12 mouse cellular contexts compared by ENCODE assay signal in genomic region chr3:121369517-121369916, GRCm38 (mm10). TPM values are rescaled to one million over a fixed set of nuclear protein-coding genes. Genes with fewer than 3 reads are reported as not detected.
DNase-seq lines count a peak whose midpoint lies in the region; ATAC-seq and TF ChIP-seq lines count a peak whose summit lies in the region.
"Had no signal": no experiment of that assay in that cellular context is flagged by ENCODE, and none has a peak within 500 bp of the region (broad histone marks: within the 10 kb centered on the region; RNA-seq: fewer than 3 reads in every experiment).

No protein-coding gene starts in this region.

- no peaks in the 10 kb centered on the region for H3K27me3 ChIP-seq in kidney, adult 2 months (replicated peaks; ENCODE audit: control insufficient read depth, insufficient read depth, low read length)
- no peaks in the 10 kb centered on the region for H3K27me3 ChIP-seq in liver, embryonic 14.5 days (ENCODE audit: control insufficient read depth, insufficient read depth, low read length)
- no peaks in the 10 kb centered on the region for H3K27me3 ChIP-seq in splenic B cell, adult 2 months (ENCODE audit: control insufficient read depth, insufficient read depth, low read length, poor library complexity, severe bottlenecking)
- H3K27me3 ChIP-seq in midbrain, embryonic 16.5 days (ENCODE audit: control insufficient read depth, insufficient read depth, low read depth, low read length) = no peaks in the 10 kb centered on the region
- H3K27me3 ChIP-seq: forebrain, embryonic 15.5 days had no signal

- no peaks in the 10 kb centered on the region for H3K4me1 ChIP-seq in kidney, adult 2 months (ENCODE audit: control insufficient read depth, insufficient read depth, low read length)
- H3K4me1 ChIP-seq in bone marrow macrophage, adult 2 months (ENCODE audit: control insufficient read depth, insufficient read depth, low read length) = peaks cover 18% of the 10 kb centered on the region
- peaks cover 0 to 6% of the 10 kb centered on the region in 2 experiments; a peak in 1 of 4 replicates for H3K4me1 ChIP-seq in liver, embryonic 14.5 days (replicated peaks; ENCODE audit: control insufficient read depth in 2 of 2, insufficient read depth in 2 of 2, low read length in 1 of 2)
- no peaks in the 10 kb centered on the region for H3K4me1 ChIP-seq in midbrain, embryonic 16.5 days (ENCODE audit: control insufficient read depth, insufficient read depth, low read length)

- peak; percentile 38 for DNase-seq in kidney, adult 2 months
- DNase-seq in kidney, adult 8-10 months = no peak
- DNase-seq in liver, embryonic 14.5 days (ENCODE audit: low read depth in 3 of 3, low spot score in 3 of 3) = no peak
- DNase-seq in splenic B cell, adult 2 months (ENCODE audit: low read depth, low spot score) = peak; percentile 95
- DNase-seq in yolk sac, embryonic 10.5 days (ENCODE audit: low spot score) = no peak
- no peak for DNase-seq in right cerebral cortex, postnatal 36 days (ENCODE audit: low spot score in 2 of 2)
- DNase-seq: cerebellum, adult 2 months; layer of hippocampus, postnatal 36 days had no signal

- no peaks in the 10 kb centered on the region for H3K36me3 ChIP-seq in kidney, adult 2 months (ENCODE audit: control insufficient read depth, insufficient read depth, low read length)
- no peaks in the 10 kb centered on the region for H3K36me3 ChIP-seq in liver, embryonic 14.5 days (replicated peaks; ENCODE audit: control insufficient read depth, insufficient read depth, low read depth)
- no peaks in the 10 kb centered on the region for H3K36me3 ChIP-seq in splenic B cell, adult 2 months (ENCODE audit: control insufficient read depth, insufficient read depth, low read length, poor library complexity, severe bottlenecking)
- no peaks in the 10 kb centered on the region for H3K36me3 ChIP-seq in midbrain, embryonic 16.5 days (ENCODE audit: control insufficient read depth, insufficient read depth, low read length)
- H3K36me3 ChIP-seq: forebrain, embryonic 15.5 days had no signal

- peak overlapping the region; percentile 9; the same call in 1 of the 2 replicates for H3K4me3 ChIP-seq in kidney, adult 2 months (ENCODE audit: insufficient read depth, low read depth, low read length)
- H3K4me3 ChIP-seq in bone marrow macrophage, adult 2 months (ENCODE audit: insufficient read depth, low read length) = peak overlapping the region; percentile 40
- no peak overlapping the region for H3K4me3 ChIP-seq in liver, embryonic 14.5 days (ENCODE audit: insufficient read depth in 1 of 2, low read depth in 2 of 2, low read length in 2 of 2)
- H3K4me3 ChIP-seq in midbrain, embryonic 16.5 days (ENCODE audit: low read depth, low read length) = no peak overlapping the region
- H3K4me3 ChIP-seq: forebrain, embryonic 15.5 days; myocyte had no signal

- 72% methylated on average over 6 of the region's 6 CpGs for WGBS in kidney, adult 2 months
- 22% methylated on average over 6 of the region's 6 CpGs for WGBS in liver, embryonic 14.5 days (ENCODE audit: insufficient replicate concordance)
- 82% methylated on average over 6 of the region's 6 CpGs for WGBS in midbrain, embryonic 16.5 days

- TF ChIP-seq EP300 in liver, embryonic 14.5 days (IDR thresholded peaks at IDR 0.05; ENCODE audit: low read depth) = no peak

- no peak for TF ChIP-seq CTCF in kidney, adult 2 months (conservative IDR thresholded peaks at IDR 0.05; ENCODE audit: insufficient read depth, insufficient read length, low read depth, low read length)
- TF ChIP-seq CTCF in bone marrow macrophage, adult 2 months (IDR thresholded peaks at IDR 0.05; ENCODE audit: low read depth, low read length) = no peak
- TF ChIP-seq CTCF in liver, embryonic 14.5 days (IDR thresholded peaks at IDR 0.05; ENCODE audit: low read depth) = no peak

- H3K4me2 ChIP-seq in liver, embryonic 14.5 days (ENCODE audit: low read depth) = no peak overlapping the region
- no peak overlapping the region for H3K4me2 ChIP-seq in midbrain, embryonic 16.5 days (ENCODE audit: low read length)
- H3K4me2 ChIP-seq: forebrain, embryonic 15.5 days had no signal

- ATAC-seq in liver, embryonic 14.5 days (ENCODE audit: insufficient read depth) = peak; percentile 34; the same call in 1 of the 2 replicates
- no peak for ATAC-seq in midbrain, embryonic 16.5 days
- ATAC-seq: forebrain, embryonic 15.5 days had no signal

- H3K9me3 ChIP-seq in liver, embryonic 14.5 days (ENCODE audit: control insufficient read depth, low read length) = no peaks in the 10 kb centered on the region
- no peaks in the 10 kb centered on the region for H3K9me3 ChIP-seq in midbrain, embryonic 16.5 days (replicated peaks; ENCODE audit: control insufficient read depth, low read length, poor library complexity, severe bottlenecking)
- H3K9me3 ChIP-seq: forebrain, embryonic 15.5 days had no signal

- no peak overlapping the region for H3K9ac ChIP-seq in liver, embryonic 14.5 days (replicated peaks)
- no peak overlapping the region for H3K9ac ChIP-seq in midbrain, embryonic 16.5 days (ENCODE audit: low read depth, low read length)
- H3K9ac ChIP-seq: forebrain, embryonic 15.5 days had no signal

- H3K27ac ChIP-seq in kidney, adult 2 months (ENCODE audit: insufficient read depth, low read depth, low read length) = no peak overlapping the region
- H3K27ac ChIP-seq in bone marrow macrophage, adult 2 months (ENCODE audit: insufficient read depth, low read depth, low read length) = peak overlapping the region; percentile 50
- H3K27ac ChIP-seq in liver, embryonic 14.5 days = no peak overlapping the region
- H3K27ac ChIP-seq in midbrain, embryonic 16.5 days (ENCODE audit: low read length) = no peak overlapping the region
- H3K27ac ChIP-seq: forebrain, embryonic 15.5 days had no signal

- no peak for TF ChIP-seq POLR2A in kidney, adult 2 months (IDR thresholded peaks at IDR 0.05; ENCODE audit: low read depth, low read length)
- TF ChIP-seq POLR2A in bone marrow macrophage, adult 2 months (IDR thresholded peaks at IDR 0.05; ENCODE audit: borderline replicate concordance, low read depth, low read length) = no peak

RNA-seq across cellular contexts. Expression of gene Cnn3, which starts 56.8 kb away (rescaled TPM):
- polyA plus RNA-seq in kidney, adult 2 months (2012; rRNA removed) = 253 and 268 TPM in 2 replicates
- 1.3 and 3.6 TPM in 2 replicates for polyA plus RNA-seq in bone marrow macrophage, adult 2 months (2012; ENCODE audit: insufficient read depth, insufficient read length, missing spikeins)
- 52.9 and 62.7 TPM in 2 replicates for polyA plus RNA-seq in liver, embryonic 14.5 days (2012; rRNA removed)
- 82.7 and 90.1 TPM in 2 replicates for polyA plus RNA-seq in liver, embryonic 14.5 days (2014; fragmentation: Nextera tagmentation; extraction: Ambion mirVana)
- polyA plus RNA-seq in midbrain, embryonic 16.5 days (2015; fragmentation: Nextera tagmentation; extraction: Ambion mirVana) = 311 and 357 TPM in 2 replicates

Comparison
In these comparisons a context has a peak if more than half of its experiments do, and no peak if none do; other contexts are left out.
1. DNase-seq: peak in kidney, adult 2 months (single experiment) and splenic B cell, adult 2 months (single experiment); none in kidney, adult 8-10 months (0 of 2), liver, embryonic 14.5 days (0 of 3), yolk sac, embryonic 10.5 days (single experiment) and right cerebral cortex, postnatal 36 days (0 of 2).
2. H3K4me3 ChIP-seq: peak in kidney, adult 2 months (single experiment) and bone marrow macrophage, adult 2 months (single experiment); none in liver, embryonic 14.5 days (0 of 2) and midbrain, embryonic 16.5 days (single experiment).
3. RNA of gene Cnn3, which starts 56.8 kb away (polyA plus RNA-seq): 311 to 357 TPM in midbrain, embryonic 16.5 days, 253 to 268 TPM in kidney, adult 2 months and 52.9 to 90.1 TPM in liver, embryonic 14.5 days; 1.3 to 3.6 TPM in bone marrow macrophage, adult 2 months; every median in the first group is over 10 times any median in the second.